Mouse (Mus musculus) skeletal muscle tissue, adult 2 months (tissue): ENCODE results near the gene Sun5.
"Not testable (repeated sequence)": the region's sequence is repeated elsewhere in the genome, so short reads cannot be mapped to it uniquely, and the experiment has no call there.

Experiments
- DNase-seq: peaks from one replicate; pipeline ENCODE4 v3.0.0-alpha.2; 2012; ENCODE audit warnings: low read depth, low spot score

The Sun5 gene

DNA sequence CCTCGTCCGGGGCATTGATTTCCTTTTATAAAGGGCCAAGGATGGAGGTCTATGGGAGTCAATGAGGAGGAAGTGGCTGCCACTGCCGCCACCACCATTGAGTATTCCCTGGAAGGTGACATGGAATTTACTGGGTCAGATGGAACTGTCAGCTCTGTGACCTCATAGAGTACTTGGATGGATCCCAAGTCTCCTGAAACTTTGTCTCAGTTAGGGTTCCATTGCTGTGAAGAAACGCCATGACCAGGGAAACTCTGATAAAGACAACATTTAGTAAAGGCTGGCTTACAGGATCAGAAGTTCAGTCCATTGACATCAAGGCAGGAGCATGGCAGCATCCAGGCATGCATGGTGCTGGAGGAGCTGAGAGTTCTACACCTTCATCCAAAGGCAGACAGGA, at the start of gene Sun5:
Gene Sun5, minus strand, starts transcription at position 101 of the 400 bp plus-strand sequence.
- no peak for DNase-seq

DNA sequence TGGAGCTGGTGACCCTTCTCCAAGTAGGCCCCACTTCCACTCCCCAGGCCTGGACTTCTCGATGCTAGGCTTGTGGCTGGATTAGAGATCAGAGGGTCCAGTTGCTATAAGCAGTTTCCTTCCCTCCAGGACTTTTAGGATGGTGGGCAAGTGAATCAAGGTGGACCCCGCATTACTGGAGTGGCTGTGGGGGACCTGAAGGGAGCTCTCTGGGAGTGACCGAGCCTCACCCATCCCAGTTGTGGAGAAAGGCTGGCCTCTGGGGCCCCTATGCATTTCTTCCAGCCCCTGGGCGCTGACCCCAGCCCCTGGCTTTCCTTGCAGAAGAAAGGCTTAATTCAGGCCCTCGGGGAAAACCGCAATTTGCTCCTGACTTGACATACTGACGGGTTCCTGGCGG, 47.0 kb upstream of the Sun5 start, which contains the start of gene Bpifb3:
Gene Bpifb3, plus strand, starts transcription at position 301 of the 400 bp plus-strand sequence.
- DNase-seq = no peak

DNA sequence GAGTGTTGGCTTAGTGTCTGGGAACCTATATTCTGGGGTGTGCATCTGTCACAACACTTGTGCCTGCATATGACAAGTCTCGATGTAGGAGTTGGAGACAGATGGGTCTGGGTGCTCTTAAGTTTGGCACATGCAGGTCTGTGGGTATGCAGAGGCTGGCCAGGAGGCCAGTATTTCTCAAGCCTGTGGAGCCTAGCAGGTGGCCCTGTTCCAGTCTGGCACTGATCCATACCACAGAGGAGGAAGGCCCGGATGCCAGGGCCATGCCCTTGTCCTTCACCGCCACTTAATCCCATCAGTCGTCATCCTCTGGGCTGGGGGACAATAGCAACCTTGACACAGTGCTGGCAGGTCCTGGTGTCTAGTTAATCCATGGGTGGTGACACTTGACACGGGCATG, 43.3 kb upstream of the Sun5 start:
- DNase-seq = peak; percentile 18

DNA sequence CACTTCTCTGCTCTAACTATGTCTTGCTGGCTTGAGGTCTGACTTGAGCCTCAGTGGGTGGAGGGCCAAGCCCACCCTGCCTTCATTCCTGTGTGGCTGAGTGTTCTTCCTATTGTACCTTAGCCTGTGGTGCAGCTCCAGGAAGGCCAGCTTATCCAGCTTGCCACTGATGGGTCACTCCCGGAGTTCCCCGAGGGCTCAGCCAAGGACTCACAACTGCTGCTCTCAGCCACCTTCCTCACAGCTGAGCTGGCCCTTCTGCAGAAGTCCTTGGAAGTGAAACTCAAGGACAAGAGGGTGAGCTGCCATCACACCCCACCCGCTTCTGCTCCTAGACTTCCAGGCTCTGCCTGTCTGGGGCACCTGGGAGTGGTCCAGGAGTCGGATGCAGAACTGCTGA, 35.7 kb upstream of the Sun5 start:
- no peak for DNase-seq

DNA sequence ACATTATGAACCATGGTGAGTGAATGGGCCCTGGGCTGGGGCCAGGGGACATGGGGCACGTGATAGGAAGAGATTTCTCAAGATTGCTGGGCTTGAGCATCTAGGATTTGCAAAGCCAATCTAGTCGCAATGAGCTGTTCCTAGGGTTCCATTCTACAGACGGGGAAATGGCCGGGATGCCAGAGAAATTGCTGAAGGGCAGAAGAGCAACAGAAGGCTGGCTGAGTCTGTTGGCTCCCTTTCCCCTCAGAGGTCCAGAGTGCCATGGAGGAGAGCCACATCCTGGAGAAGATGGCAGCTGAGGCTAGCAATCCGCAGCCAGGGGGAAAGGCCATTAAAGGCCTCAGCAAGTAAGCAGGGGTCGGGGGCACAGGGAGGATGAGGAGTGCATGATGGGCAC, 31.8 kb upstream of the Sun5 start:
- no peak for DNase-seq

DNA sequence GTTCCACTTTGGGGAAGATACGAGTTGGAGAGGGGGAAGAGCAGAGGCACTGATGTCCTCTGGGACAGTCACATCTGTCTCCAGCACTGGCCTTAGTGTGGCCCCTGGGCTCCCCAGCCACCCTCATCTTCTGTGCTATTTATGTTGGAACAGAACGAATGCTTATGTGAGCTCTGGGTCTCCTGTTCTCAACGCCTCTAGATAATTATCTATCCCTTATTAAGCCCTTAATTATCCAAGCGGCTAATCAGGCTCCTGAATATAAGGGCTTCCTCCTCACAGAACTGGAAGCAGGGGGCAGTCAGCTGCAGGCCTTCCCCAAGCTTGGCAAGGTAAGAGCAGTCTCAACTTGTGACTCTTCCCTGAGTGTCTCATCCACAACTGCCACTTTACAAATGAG, 29.2 kb upstream of the Sun5 start, which contains the start of gene Bpifb6:
Gene Bpifb6, plus strand, starts transcription at position 301 of the 400 bp plus-strand sequence.
- DNase-seq = no peak

DNA sequence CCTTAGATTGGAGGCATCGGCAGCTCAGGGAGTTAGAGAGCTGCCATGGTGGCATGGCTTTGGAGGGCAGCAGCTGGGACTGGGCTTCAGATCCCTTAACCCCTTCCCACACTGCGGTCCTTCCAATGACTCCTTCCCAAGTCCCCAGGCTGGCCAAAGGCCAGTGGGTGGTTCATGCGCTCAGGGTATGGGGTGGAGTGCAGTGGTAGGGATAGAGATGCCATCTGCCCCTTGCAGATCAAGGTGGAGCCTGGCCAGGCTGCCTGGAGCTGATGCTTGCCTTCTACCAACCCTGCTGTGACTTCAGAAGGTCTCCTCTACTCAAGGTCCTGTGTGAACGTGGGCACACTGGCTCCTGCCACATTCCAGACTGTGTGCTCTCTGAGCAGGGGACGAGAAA, 28.2 kb upstream of the Sun5 start:
- DNase-seq = no peak

DNA sequence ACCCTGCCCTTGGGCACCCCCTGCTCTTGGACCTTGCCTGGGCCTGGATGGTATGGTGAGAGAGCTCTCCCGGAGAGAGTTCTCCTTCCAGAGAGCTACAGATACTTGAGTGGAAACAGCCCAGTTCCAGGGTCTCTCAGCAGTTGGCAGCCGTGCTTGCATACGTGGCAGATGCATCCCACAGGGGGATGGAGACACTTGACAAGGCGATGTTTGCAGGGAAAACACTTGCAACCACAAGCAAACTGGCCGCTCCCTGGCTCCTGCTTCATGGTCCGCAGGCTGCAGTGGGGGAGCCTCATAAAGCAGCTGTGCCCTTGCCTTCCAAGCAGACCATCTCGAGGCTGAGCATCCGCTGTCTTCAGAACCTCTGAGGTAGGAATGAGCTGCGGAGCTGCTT, 3.9 kb upstream of the Sun5 start, which contains the start of gene Bpifb2:
Gene Bpifb2, plus strand, starts transcription at position 301 of the 400 bp plus-strand sequence.
- no peak for DNase-seq

DNA sequence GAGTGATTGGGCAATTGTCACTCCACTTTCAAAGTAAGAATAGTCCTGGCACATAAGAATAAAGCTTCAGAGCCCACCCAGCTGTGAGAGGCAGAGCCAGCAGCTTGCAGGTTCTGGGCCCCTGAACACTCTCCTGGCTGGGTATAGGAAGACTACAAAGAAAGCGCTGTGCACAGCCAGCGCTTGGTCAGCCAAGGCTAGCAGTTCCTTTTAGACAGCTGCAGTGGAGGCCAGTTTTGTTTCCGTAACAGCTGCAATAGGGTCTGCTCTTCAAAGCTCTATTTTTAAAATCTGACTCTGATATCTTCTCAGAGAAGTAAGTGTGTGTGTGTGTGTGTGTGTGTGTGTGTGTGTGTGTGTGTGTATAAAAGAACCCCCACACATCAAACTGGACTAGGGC, 8.9 kb downstream of the Sun5 start:
- no peak for DNase-seq

DNA sequence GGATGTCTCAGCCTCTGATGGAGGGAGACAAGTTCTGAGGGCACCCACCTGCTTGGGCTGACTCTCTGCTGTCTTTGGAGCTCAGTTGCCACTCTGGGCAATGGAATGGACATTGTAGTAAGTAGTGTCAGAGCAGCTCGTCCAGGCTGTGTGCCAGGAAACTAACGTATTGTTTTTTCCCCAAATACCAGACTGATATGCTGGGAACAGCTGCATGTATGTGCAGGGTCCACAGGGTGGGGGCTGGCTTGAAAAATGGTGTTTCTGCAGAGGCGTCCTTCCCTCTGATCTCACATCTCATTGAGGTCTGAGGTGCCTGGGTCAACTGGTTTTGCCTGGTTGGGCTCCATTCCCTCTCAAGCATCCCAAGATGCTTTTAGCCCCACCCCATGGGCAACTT, 10.2 kb downstream of the Sun5 start:
- no peak for DNase-seq

DNA sequence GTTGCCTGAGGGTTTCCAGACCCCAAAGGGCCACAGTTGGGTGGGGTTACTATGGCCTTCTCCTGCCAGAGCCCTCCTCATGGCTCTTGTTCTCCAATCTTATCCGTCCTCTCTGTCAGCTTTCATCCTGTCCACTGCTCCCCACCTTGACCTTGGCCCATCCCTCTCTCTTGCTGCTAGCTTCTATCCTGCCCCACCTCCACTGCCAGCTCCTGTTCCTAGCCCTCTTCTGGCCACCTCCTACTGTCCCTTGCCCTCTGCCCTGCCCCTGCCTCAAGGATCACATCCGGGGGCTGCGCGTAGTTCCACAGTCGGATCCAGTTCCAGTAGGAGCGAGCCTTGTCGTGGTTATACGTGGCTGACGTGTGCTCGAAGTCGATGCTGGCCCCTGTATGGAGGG, 10.6 kb downstream of the Sun5 start:
- no peak for DNase-seq

DNA sequence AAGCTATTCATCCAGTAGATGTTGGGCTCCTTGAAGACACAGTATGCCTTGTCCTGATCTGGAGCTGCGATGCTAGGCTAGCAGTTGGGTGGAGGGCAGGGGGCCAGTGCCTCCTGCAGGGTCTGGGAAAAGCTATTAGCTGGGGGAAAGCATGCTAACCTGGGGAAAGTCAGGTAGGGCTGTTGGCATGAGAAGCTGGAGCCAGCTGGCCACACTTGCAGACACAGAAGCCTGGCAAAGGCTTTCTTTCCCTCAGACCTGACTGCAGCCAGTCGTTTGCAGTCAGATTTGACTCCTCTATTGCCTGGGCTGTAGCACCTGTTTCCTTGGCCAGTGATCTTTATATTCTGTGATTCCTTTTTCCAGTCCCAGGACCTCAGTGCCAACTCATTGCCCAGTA, 11.3 kb downstream of the Sun5 start:
- DNase-seq = no peak

DNA sequence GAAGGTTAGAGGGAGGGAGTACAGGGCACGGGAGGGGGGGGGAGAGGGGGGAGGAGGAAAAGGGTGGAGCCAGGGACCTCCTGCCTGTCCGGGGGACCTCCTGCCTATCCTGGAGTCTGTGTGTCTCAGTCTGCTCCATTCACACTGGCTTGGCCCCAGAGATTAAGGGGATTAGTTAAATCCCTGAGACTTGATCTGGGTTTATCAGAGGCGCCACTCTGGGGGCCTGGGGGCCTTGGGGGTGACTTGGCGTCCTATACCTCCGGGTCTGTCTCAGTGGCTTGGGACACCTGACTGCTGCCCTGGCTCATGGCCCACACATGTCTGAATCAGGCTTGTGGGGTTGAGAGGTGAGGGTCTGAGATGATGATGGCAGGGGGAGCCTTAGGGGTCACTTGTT, 17.3 kb downstream of the Sun5 start:
- no peak for DNase-seq

DNA sequence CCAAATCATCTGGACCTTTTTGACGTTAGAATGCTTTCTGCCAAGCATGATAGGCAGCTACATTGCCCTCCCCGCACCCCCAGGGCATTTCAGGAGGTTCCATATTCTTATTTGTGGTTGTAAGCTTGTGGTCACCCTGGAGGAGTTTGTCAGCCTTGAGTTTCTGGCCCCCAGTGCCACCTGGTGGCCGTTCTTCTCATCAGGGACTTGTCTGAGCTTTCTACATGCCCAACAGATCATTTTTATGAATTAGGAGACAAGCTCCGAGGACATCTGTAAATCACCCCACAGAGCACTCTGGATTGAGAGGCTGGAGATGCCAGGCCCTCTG, 19.9 kb downstream of the Sun5 start:
- DNase-seq = peak; percentile 8

DNA sequence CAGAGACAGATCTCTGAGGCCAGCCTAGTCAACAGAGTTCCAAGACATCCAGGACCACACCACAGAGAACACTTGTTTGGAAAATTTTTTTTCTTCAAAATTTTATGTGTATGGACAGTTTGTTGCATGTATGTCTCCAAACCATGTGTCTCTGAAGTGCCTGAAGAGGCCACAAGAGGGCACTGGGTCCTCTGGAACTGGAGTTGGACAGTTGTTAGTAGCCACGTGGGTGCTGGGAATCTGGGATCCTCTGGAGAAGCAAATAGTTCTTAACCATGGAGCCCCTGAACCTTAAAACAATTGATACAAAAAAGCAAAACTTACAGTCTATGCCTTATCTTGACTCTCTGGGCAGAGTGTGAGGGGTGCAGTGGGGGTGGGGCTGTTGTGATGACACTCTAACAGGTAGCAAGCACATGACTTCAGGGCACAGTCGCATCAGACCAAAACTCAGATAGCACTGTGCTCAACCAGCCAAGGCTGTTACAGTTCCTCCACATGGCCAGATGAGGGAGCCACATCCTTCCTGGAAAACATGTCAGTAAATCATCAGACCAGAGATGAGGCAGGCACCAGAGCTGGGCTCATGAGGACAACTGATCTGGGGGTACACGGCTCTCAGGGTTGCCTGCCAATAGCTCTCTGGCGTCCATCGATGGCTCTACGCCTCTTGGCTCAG, 20.4 kb downstream of the Sun5 start:
- DNase-seq = no peak

DNA sequence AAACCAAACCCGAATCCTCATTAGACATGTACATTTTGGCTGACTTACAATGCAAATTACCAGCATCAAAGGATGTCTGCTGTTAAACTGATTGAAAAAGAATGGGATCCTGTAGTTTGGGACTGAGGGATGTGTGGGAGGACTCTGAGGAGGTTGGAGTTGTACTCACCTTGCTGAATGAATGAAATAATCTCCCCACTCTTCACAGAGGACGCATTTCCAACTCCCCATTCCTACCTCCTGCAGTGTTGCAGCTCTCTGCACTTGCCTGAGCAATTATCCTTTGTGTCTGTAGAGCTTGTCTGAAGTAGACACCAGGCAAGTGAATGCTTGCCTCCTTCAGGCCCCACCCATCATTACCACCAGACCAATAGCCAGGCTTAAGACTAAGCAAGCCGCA, 22.5 kb downstream of the Sun5 start:
- no peak for DNase-seq

DNA sequence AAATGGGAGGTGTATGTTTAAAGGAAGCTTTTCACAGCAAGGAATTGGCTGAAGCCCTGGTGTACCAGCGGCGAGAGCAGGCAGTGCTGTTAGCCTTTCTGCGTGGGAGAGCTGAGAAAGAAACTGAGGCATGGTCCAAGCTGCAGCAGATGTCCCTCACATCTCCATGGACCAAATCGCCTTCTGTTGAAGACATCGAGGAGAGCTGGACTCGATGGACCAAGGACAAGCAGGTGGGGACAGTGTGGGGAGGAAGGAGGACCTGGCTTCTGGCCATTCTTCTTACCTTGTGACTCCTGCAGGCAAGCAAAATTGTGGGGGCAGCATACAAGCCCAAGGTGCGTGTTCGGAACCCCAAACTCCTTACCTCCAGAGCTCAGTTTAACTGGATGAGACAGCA, 28.0 kb downstream of the Sun5 start:
- no peak for DNase-seq

DNA sequence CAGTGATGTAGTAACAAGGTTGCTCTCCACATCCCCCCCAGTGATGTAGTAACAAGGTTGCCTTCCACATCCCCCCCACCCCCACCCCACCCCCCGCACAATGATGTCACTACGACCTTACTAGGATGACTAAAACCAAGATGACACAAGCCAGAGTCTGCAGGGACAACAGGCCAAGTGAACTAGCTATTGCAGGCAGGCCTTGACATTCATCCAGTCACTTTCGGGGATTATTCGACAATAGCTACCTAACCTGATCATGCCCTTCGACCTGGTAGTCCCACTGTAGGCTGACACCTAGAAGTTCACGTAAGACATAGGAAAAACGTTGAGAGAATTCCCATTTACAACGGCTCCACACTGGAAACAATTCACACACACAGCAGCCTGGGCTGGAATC, 37.6 kb downstream of the Sun5 start:
- no peak for DNase-seq

DNA sequence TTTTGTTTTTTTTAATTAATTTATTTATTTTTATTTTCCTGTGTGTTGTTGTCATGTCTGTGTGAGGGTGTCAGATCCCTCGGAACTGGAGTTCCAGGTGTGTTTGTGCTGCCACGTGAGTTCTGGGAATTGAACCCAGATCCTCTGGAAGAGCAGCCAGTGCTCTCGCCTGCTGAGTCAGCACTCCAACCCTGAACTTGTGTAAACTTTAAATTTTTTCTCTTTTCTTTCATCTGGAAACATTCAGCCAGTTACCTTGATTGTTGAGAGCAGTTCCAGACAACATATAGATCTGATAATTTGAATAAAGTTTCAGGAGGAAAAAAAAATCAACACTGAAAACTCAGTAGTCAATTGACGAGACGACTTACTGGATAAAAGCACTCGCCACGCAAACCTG, 42.2 kb downstream of the Sun5 start:
- no peak for DNase-seq

DNA sequence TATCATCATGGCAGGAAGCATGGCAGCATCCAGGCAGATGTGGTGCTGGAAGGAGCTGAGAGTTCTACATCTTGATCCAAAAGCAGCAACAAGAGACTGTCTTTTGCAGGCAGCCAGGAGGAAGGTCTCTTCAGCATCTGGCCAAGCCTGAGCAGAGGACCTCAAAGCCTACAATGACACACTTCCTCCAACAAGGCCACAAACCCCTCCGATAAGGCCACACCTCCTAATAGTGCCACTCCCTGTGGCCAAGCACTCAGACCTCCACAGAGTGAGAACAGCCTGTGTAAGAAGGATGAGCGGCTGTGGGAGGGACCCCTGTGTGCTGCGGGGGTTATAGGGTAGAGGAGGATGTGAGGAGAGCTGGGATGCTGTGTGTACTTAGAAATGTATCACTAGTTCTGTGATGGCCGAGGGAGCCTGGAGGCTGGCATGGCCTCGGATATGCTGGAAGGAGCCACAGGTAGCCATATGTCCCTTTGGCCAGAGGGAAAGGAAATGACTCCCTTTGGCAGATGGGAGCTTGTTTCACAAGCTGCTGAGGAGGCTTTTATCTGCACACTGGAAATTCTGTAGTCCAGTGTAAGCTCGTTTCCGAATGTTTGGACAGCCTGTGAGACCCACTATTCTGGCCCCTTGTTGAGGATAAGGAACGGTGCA, 43.6 kb downstream of the Sun5 start:
- no peak for DNase-seq

DNA sequence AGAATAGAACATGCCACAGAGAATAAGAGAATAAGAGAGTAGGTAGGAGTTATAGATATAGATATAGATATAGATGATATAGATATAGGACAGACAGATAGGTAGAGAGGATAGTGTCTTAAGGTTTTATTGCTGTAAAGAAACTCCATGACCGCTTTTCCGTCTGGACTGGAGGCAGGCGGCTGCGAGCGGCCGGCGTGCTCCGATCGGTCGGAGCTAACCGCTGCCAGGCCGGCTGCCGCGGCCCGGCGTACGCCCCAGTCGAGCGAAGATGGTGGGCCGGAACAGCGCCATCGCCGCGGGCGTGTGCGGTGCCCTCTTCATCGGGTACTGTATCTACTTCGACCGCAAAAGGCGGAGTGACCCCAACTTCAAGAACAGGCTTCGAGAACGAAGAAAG, 45.0 kb downstream of the Sun5 start:
- DNase-seq = not testable (repeated sequence)

DNA sequence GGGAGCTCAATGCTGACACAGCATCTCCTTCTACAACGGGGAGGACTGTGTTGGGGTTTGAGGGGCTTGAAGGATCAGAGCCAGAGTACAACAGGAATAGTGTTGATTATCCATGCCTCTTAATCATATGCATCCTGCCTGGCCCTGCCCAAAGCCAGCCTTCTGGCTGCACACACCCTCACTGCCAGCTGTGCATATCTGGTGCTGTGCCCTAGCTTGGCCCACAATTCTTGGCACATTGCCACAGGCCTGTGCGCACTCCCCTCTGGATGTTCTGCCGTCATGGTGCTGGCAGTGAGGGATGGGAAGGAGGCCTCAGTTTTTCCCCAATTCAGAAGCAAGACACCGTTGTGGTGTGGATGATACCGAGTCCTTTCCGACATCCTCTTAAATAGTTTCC, 46.3 kb downstream of the Sun5 start:
- DNase-seq = no peak

DNA sequence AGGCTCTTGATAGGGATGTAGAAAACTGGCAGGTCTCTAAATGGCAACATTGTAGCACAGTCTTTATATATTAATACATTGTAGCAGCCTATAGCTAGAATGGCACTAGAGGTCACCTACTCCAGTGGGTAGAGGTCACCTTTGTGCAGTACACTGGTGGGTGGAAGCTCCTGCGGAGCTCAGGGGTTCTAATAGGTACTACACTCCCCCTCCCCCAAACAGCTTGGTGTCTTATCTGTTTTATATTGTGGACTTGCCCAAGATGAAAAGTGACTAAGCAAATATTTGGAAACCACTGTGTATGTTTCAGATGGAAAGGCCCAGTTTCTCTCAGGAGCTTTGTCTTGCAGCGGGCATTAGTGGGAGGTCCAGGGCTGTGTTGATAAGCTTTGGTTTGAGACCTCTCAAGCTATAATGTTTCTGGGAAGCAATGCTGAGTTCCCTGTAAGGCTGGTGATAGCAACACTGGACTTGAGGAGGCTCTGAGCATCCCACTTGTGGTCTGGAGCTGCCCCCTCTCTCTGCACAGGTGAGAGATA, 48.8 kb downstream of the Sun5 start:
- DNase-seq = no peak
